Mouse (Mus musculus): ENCODE results near the gene Il4.
A peak's percentile ranks its signal among the peaks of the same experiment; 100 is the strongest.

- TF ChIP-seq CTCF (IDR thresholded peaks at IDR 0.05; ENCODE audit: borderline replicate concordance, extremely low read depth, insufficient read depth, insufficient read length) = peak; percentile 86; the same call in 1 of the 2 replicates
- no peak for TF ChIP-seq POLR2A (IDR thresholded peaks at IDR 0.05; ENCODE audit: borderline replicate concordance, extremely low read depth, insufficient read depth, insufficient read length, poor library complexity, severe bottlenecking)
These were observed 9.4 kb upstream of the Il4 start for GRCm38 (mm10) chr11:53627859-53628258.

All from brain, embryonic 14.5 days (tissue).